Mouse (Mus musculus) bone marrow, adult 2 months (tissue): ENCODE measurements around the gene Fpr-rs6. TPM values are rescaled to one million over a fixed set of nuclear protein-coding genes. Genes with fewer than 3 reads are reported as not detected.

Experiments
- H3K27ac ChIP-seq: fragments of 200-500 bp; 2 replicates; pipeline ENCODE4 v1.5.1; 2012; ENCODE audit warnings: low read depth, mild to moderate bottlenecking, control low read depth, inconsistent platforms, low read length; ENCODE audit not compliant: control insufficient read depth, poor library complexity, insufficient read depth
- H3K4me1 ChIP-seq: fragments of 200-500 bp; 2 replicates; pipeline ENCODE4 v1.6.1; 2011; ENCODE audit warnings: low read length; ENCODE audit not compliant: control insufficient read depth, insufficient read depth
- H3K4me3 ChIP-seq: fragments of 200-500 bp; replicated peaks from 2 replicates; pipeline ENCODE3; 2011; ENCODE audit warnings: mild to moderate bottlenecking, low read depth, low read length, control low read depth; ENCODE audit not compliant: control insufficient read depth
- CTCF ChIP-seq: fragments of 200-500 bp; IDR thresholded peaks from 2 replicates; pipeline ENCODE4 v1.5.1; 2011; ENCODE audit warnings: low read length, control low read depth; ENCODE audit not compliant: control insufficient read depth, insufficient read depth
- POLR2A ChIP-seq: fragments of 200-500 bp; IDR thresholded peaks from 2 replicates; pipeline ENCODE4 v1.6.1; 2011; ENCODE audit warnings: low read depth, mild to moderate bottlenecking, control low read depth, low read length, borderline replicate concordance; ENCODE audit not compliant: control insufficient read depth
- polyA plus RNA-seq: library from polyadenylated mRNA; stranded (reverse); fragments of >200 nt; gene quantifications from 2 replicates; pipeline ENCODE4 v1.2.4, GENCODE M21; 2011; ENCODE audit warnings: low replicate concordance; ENCODE audit not compliant: missing spikeins, insufficient read depth, insufficient read length

Fpr-rs6 gene
- not detected in 2 replicates for polyA plus RNA-seq

- no peak within 1 kb of the TSS for H3K27ac ChIP-seq
- no peak for TF ChIP-seq CTCF
- TF ChIP-seq POLR2A = no peak
- H3K4me3 ChIP-seq = no peak within 1 kb of the TSS
- H3K4me1 ChIP-seq = no peaks in the 10 kb centered on the region
Observed at GRCm38 (mm10) chr17:20182997-20183396, at the start of gene Fpr-rs6. Gene Fpr-rs6, minus strand, starts transcription at chr17:20183097.

Other genes with a start within 250 kb of the Fpr-rs6 start
- gene Vmn2r104, start 134.8 kb downstream of the Fpr-rs6 start, polyA plus RNA-seq = not detected in 2 replicates
- gene Fpr-rs7, start 68.9 kb downstream of the Fpr-rs6 start, polyA plus RNA-seq = not detected in 2 replicates
- gene Vmn2r105, start 52.0 kb upstream of the Fpr-rs6 start, polyA plus RNA-seq = not detected in 2 replicates
- gene Vmn2r106, start 102.5 kb upstream of the Fpr-rs6 start, polyA plus RNA-seq = not detected in 2 replicates
- gene Vmn2r107, start 162.1 kb upstream of the Fpr-rs6 start, polyA plus RNA-seq = not detected in 2 replicates
- not detected in 2 replicates for gene Vmn1r224, start 231.0 kb upstream of the Fpr-rs6 start, polyA plus RNA-seq